In genomic region chr9:103443121-103443823, GRCm38 (mm10) we compare ENCODE assay signal across 9 mouse cellular contexts. TPM values are rescaled to one million over a fixed set of nuclear protein-coding genes. Genes with fewer than 3 reads are reported as not detected.
DNase-seq lines count a peak whose midpoint lies in the region; ATAC-seq lines count a peak whose summit lies in the region.
"Had no signal": no experiment of that assay in that cellular context is flagged by ENCODE, and none has a peak within 500 bp of the region (broad histone marks: within the 10 kb centered on the region; RNA-seq: fewer than 3 reads in every experiment).

No protein-coding gene starts in this region.

- H3K4me1 ChIP-seq in heart, embryonic 13.5 days, result peaks cover 44% of the 10 kb centered on the region
- peaks cover 12% of the 10 kb centered on the region for H3K4me1 ChIP-seq in forebrain, embryonic 16.5 days (replicated peaks; ENCODE audit: control insufficient read depth, insufficient read depth, low read length)
- H3K4me1 ChIP-seq in midbrain, embryonic 11.5 days (ENCODE audit: control insufficient read depth, insufficient read depth, low read length), result peaks cover 13% of the 10 kb centered on the region

- ATAC-seq in heart, embryonic 13.5 days (ENCODE audit: extremely low read depth, insufficient number of reproducible peaks, low FRiP score, low TSS enrichment), result no peak
- peak; percentile 71 for ATAC-seq in forebrain, embryonic 16.5 days
- peak; percentile 70 for ATAC-seq in midbrain, embryonic 11.5 days (ENCODE audit: low FRiP score)

- H3K27ac ChIP-seq in heart, embryonic 13.5 days (replicated peaks), result peak overlapping the region; percentile 68
- 0 out of 2 replicates have a peak overlapping the region, but pooled peaks have one; percentile 15 for H3K27ac ChIP-seq in forebrain, embryonic 16.5 days (ENCODE audit: low read length)
- peak overlapping the region; percentile 63 for H3K27ac ChIP-seq in midbrain, embryonic 11.5 days (ENCODE audit: low read depth, low read length)

- H3K4me2 ChIP-seq in heart, embryonic 13.5 days, result peak overlapping the region; percentile 34
- peak overlapping the region; percentile 16; the same call in 1 of the 2 replicates for H3K4me2 ChIP-seq in forebrain, embryonic 16.5 days (ENCODE audit: low read length)
- peak overlapping the region; percentile 19; the same call in 1 of the 2 replicates for H3K4me2 ChIP-seq in midbrain, embryonic 11.5 days

- no peak for DNase-seq in heart, adult 11 months
- DNase-seq in brain, adult 2 months (ENCODE audit: low read depth, low spot score), result peak; percentile 58
- DNase-seq in midbrain, embryonic 11.5 days (ENCODE audit: low spot score, missing footprints), result peak; percentile 89
- DNase-seq in lung, postnatal 25 days (ENCODE audit: low spot score), result no peak
- DNase-seq in adrenal gland, postnatal 25 days, result no peak
- DNase-seq in frontal cortex, postnatal 14 days (ENCODE audit: low spot score in 2 of 2), result no peak

- 41% methylated on average over 13 of the region's 13 CpGs for WGBS in heart, embryonic 13.5 days
- 6% methylated on average over 13 of the region's 13 CpGs for WGBS in forebrain, embryonic 16.5 days
- WGBS in midbrain, embryonic 11.5 days, result 31% methylated on average over 13 of the region's 13 CpGs

- H3K4me3 ChIP-seq in heart, embryonic 13.5 days, result no peak overlapping the region
- no peak overlapping the region for H3K4me3 ChIP-seq in forebrain, embryonic 16.5 days (replicated peaks; ENCODE audit: low read length)
- no peak overlapping the region for H3K4me3 ChIP-seq in midbrain, embryonic 11.5 days (ENCODE audit: low read depth, low read length)

- no peaks in the 10 kb centered on the region for H3K36me3 ChIP-seq in heart, embryonic 13.5 days
- H3K36me3 ChIP-seq in forebrain, embryonic 16.5 days (ENCODE audit: control insufficient read depth, insufficient read depth), result no peaks in the 10 kb centered on the region
- no peaks in the 10 kb centered on the region for H3K36me3 ChIP-seq in midbrain, embryonic 11.5 days (ENCODE audit: control insufficient read depth, insufficient read depth, low read length)

- H3K9ac ChIP-seq in heart, embryonic 13.5 days, result peak overlapping the region; percentile 60; the same call in 1 of the 2 replicates
- peak overlapping the region; percentile 45; the same call in 1 of the 2 replicates for H3K9ac ChIP-seq in forebrain, embryonic 16.5 days (replicated peaks; ENCODE audit: low read depth, low read length)
- no peak overlapping the region for H3K9ac ChIP-seq in midbrain, embryonic 11.5 days (ENCODE audit: low read length)

- H3K27me3 ChIP-seq in heart, embryonic 13.5 days (replicated peaks), result no peaks in the 10 kb centered on the region
- no peaks in the 10 kb centered on the region for H3K27me3 ChIP-seq in forebrain, embryonic 16.5 days (replicated peaks; ENCODE audit: control insufficient read depth, insufficient read depth, low read length)
- no peaks in the 10 kb centered on the region for H3K27me3 ChIP-seq in midbrain, embryonic 11.5 days (ENCODE audit: control insufficient read depth, insufficient read depth, low read length)

- H3K9me3 ChIP-seq in heart, embryonic 13.5 days, result peaks cover 7% of the 10 kb centered on the region; the same call in 1 of the 2 replicates
- 0 out of 2 replicates have a peak, but pooled peaks cover 3% of the 10 kb centered on the region for H3K9me3 ChIP-seq in forebrain, embryonic 16.5 days (ENCODE audit: control insufficient read depth, low read length)
- peaks cover 6% of the 10 kb centered on the region; the same call in 1 of the 2 replicates for H3K9me3 ChIP-seq in midbrain, embryonic 11.5 days (ENCODE audit: control insufficient read depth, low read length)

RNA-seq across cellular contexts. Expression of gene Bfsp2, which starts 36.9 kb away (rescaled TPM):
- 0.69 and 1.1 TPM in 2 replicates for polyA plus RNA-seq in heart, embryonic 13.5 days (2015; fragmentation: Nextera tagmentation; extraction: Ambion mirVana)
- 0.90 and 1.1 TPM in 2 replicates for polyA plus RNA-seq in forebrain, embryonic 16.5 days (2015; fragmentation: Nextera tagmentation; extraction: Ambion mirVana)
- 1.7 and 2.6 TPM in 2 replicates for polyA plus RNA-seq in midbrain, embryonic 11.5 days (2014; fragmentation: Nextera tagmentation; extraction: Ambion mirVana)
- total RNA-seq in adrenal gland, postnatal 25 days (2021), result not detected in 2 replicates
- total RNA-seq: ES-E14 had no signal

Comparison
In these comparisons a context has a peak if more than half of its experiments do, and no peak if none do; other contexts are left out.
1. H3K27ac ChIP-seq: peak in every context shown above with its lines; median percentile 68 in heart, embryonic 13.5 days; 63 in midbrain, embryonic 11.5 days; 15 in forebrain, embryonic 16.5 days.
2. DNase-seq: peak in brain, adult 2 months (single experiment) and midbrain, embryonic 11.5 days (single experiment); none in heart, adult 11 months (single experiment), lung, postnatal 25 days (single experiment), adrenal gland, postnatal 25 days (single experiment) and frontal cortex, postnatal 14 days (0 of 2).
3. Peak in every context shown above with its lines, with median percentiles within 50 percentile points of each other: H3K4me2 ChIP-seq.